Mouse (Mus musculus) kidney, embryonic 16.5 days (tissue): ENCODE results near the gene Scn10a. TPM values are rescaled to one million over a fixed set of nuclear protein-coding genes. Genes with fewer than 3 reads are reported as not detected.

ENCODE experiments used
- ATAC-seq: fragments of 200-750 bp; cut with Nextera tagmentation; 2 replicates; pipeline ENCODE4 v1.8.0; 2017; ENCODE audit warnings: moderate TSS enrichment; ENCODE audit not compliant: low FRiP score, low TSS enrichment
- H3K27ac ChIP-seq: fragments of 300-500 bp; sonication (generic); 2 replicates; pipeline ENCODE4 v1.5.1; 2014; ENCODE audit warnings: low read length
- H3K27me3 ChIP-seq: fragments of 300-500 bp; sonication (generic); 2 replicates; pipeline ENCODE4 v1.6.1; 2014; ENCODE audit warnings: low read length, control low read depth, mixed read lengths; ENCODE audit not compliant: insufficient read depth
- H3K36me3 ChIP-seq: fragments of 300-500 bp; sonication (generic); 2 replicates; pipeline ENCODE4 v1.6.1; 2014; ENCODE audit warnings: low read length, control low read depth, mixed read lengths; ENCODE audit not compliant: insufficient read depth
- H3K4me1 ChIP-seq: fragments of 300-500 bp; sonication (generic); 2 replicates; pipeline ENCODE4 v1.6.1; 2014; ENCODE audit warnings: low read length, control low read depth, mixed read lengths; ENCODE audit not compliant: insufficient read depth
- H3K4me2 ChIP-seq: fragments of 300-500 bp; sonication (generic); replicated peaks from 2 replicates; pipeline ENCODE4 v1.6.1; 2014; ENCODE audit warnings: low read depth, low read length
- H3K4me3 ChIP-seq: fragments of 300-500 bp; sonication (generic); 2 replicates; pipeline ENCODE4 v1.5.1; 2014; ENCODE audit warnings: mild to moderate bottlenecking, low read length
- H3K9ac ChIP-seq: fragments of 300-500 bp; sonication (generic); replicated peaks from 2 replicates; pipeline ENCODE4 v1.6.1; 2014; ENCODE audit warnings: low read length
- H3K9me3 ChIP-seq: fragments of 300-500 bp; sonication (generic); 2 replicates; pipeline ENCODE4 v1.6.1; 2016; ENCODE audit warnings: low read length, control low read depth
- WGBS: fragments of 180-500 bp; shearing (Covaris S2); extraction: QIAGEN DNeasy Blood & Tissue Kit; methylation state at CpG from one replicate; pipeline ENCODE4 v1.1.7; 2014; 5-methylcytosine and 5-hydroxymethylcytosine counted together
- polyA plus RNA-seq: library from polyadenylated mRNA; unstranded; fragments of >200 nt; fragmentation: Nextera tagmentation; extraction: Ambion mirVana; gene quantifications from 2 replicates; pipeline ENCODE4 v1.2.1, GENCODE M21; 2015

Scn10a gene
- polyA plus RNA-seq, 1 experiment from 2014 or later: 0.02 TPM

- H3K9ac ChIP-seq: no peak overlapping the region
- no peak overlapping the region for H3K4me2 ChIP-seq
- peaks cover 8% of the 10 kb centered on the region; the same call in 1 of the 2 replicates for H3K4me1 ChIP-seq
- H3K36me3 ChIP-seq: no peaks in the 10 kb centered on the region
- H3K27ac ChIP-seq: no peak overlapping the region
- no peaks in the 10 kb centered on the region for H3K9me3 ChIP-seq
- 0 out of 2 replicates have a peak, but pooled peaks have one; percentile 35 for ATAC-seq
- WGBS: under 1% methylated on average over 6 of the region's 6 CpGs
- no peak overlapping the region for H3K4me3 ChIP-seq
- peaks cover 74% of the 10 kb centered on the region for H3K27me3 ChIP-seq
Measured at GRCm38 (mm10) chr9:119580668-119581067, 138.5 kb downstream of the Scn10a start.

DNA sequence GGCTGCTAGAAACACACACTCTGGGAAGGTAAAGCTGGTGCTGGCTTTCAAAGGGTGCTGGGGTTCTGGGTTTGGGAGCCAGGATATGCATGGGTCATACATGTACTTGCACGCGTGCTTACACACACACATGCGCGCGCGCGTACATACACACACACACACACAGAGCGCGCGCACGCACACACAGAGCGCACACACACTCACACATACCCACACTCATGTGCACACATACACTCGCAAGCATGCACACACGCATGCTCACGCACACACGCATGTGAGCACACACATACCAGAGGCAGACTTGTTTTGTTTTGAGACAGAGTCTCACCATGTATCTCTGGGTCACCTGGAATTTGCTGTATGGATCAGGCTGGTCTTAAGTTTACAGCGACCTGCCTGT, 138.9 kb downstream of the Scn10a start:
- Histone ChIP-seq H3K4me1 (peaks cover 8% of the 10 kb centered on the region; the same call in 1 of the 2 replicates), H3K4me2 (no peak overlapping the region), H3K4me3 (no peak overlapping the region), H3K27me3 (peaks cover 73% of the 10 kb centered on the region), H3K9me3 (no peaks in the 10 kb centered on the region), H3K9ac (no peak overlapping the region), H3K36me3 (no peaks in the 10 kb centered on the region), H3K27ac (no peak overlapping the region)
- WGBS: 86% methylated on average over 17 of the region's 17 CpGs
- ATAC-seq: no peak

DNA sequence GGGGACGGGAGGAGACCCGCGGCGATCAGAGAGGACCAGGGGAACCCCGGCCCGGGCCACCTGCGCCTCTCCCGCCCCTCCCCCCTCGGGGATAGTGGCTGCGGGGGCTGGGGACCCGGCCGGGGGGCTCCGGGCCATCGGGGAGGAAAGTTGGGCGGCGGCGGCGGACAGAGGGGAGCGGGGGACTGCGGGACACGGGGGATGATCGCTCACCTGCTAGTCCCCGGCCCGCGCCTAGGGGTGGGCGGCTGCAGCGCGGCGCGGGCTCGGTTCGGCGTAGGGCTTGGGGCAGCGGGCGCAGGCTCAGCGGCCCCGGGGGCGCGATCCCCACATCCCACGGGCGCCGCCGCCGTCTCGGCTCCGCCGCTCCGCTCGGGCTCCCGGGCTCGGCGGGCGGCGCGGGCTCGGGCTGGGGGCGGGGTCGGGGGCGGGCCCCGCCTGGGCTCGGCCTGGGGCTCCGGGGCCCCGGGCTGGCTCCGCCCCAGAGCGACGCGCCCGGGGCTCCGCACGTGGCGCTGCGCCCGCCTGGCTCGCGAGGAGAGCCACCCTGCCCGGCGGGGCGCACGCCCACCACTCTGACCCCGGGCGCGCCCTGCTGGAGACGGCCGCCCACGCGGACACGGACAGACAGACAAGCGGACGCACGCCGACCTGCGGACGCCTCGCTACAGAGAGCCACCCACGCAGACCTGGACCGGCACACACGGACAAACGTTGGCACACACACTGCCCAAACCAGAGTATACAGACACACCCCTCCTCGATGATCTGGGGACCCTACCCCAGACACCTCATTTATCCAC, 140.3 kb downstream of the Scn10a start, which contains the start of gene Scn5a:
TSS of gene Scn5a (minus strand) at position 381 of the 803 bp plus-strand sequence.
- H3K27me3 ChIP-seq: peaks cover 83% of the 10 kb centered on the region
- no peaks in the 10 kb centered on the region for H3K9me3 ChIP-seq
- peak within 1 kb of the TSS; percentile 57 for H3K9ac ChIP-seq
- under 1% methylated on average over 68 of the region's 99 CpGs for WGBS
- H3K27ac ChIP-seq: no peak within 1 kb of the TSS
- H3K4me1 ChIP-seq: peaks cover 8% of the 10 kb centered on the region; the same call in 1 of the 2 replicates
- H3K4me2 ChIP-seq: peak within 1 kb of the TSS; percentile 86
- peak; percentile 89 for ATAC-seq
- H3K4me3 ChIP-seq: peak within 1 kb of the TSS; percentile 58
- H3K36me3 ChIP-seq: no peaks in the 10 kb centered on the region

GRCm38 (mm10) chr9:119578311-119578635, 140.8 kb downstream of the Scn10a start:
- 0 out of 2 replicates have a peak, but pooled peaks have one; percentile 17 for ATAC-seq
- H3K9me3 ChIP-seq: no peaks in the 10 kb centered on the region
- no peak overlapping the region for H3K27ac ChIP-seq

DNA sequence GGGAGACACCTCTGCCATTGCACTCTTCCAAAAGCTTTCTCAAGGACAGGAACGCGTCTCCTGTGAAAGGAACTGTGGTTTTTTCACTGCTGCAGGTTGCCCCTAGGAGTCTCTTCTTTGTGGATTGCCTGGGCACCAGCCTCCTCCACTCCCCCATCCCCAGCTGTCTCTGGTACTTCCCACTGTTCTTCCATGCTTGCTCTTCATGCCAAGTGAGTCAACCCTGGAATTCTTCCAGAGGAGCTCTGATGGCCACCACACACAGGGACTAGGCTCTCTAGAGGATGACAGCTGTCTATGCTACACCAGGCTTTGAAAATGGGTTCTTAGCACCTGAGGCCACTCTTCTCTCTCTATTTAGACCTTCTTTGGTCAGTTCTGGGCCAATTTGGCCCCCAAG, 142.1 kb downstream of the Scn10a start:
- no peak overlapping the region for H3K9ac ChIP-seq
- 83% methylated on average over 2 of the region's 2 CpGs for WGBS
- no peak overlapping the region for H3K4me3 ChIP-seq
- no peaks in the 10 kb centered on the region for H3K36me3 ChIP-seq
- H3K4me1 ChIP-seq: peaks cover 8% of the 10 kb centered on the region; the same call in 1 of the 2 replicates
- H3K9me3 ChIP-seq: no peaks in the 10 kb centered on the region
- ATAC-seq: no peak
- H3K27me3 ChIP-seq: peaks cover 91% of the 10 kb centered on the region
- no peak overlapping the region for H3K27ac ChIP-seq
- no peak overlapping the region for H3K4me2 ChIP-seq

More at GRCm38 (mm10) chr9:119578311-119578635, 140.8 kb downstream of the Scn10a start:
- Histone ChIP-seq H3K4me2 (peak overlapping the region; percentile 86), H3K4me3 (peak overlapping the region; percentile 58), H3K9ac (peak overlapping the region; percentile 57), H3K4me1 (peaks cover 8% of the 10 kb centered on the region; the same call in 1 of the 2 replicates), H3K36me3 (no peaks in the 10 kb centered on the region), H3K27me3 (peaks cover 88% of the 10 kb centered on the region)
- WGBS: 2% methylated on average over 24 of the region's 24 CpGs

DNA sequence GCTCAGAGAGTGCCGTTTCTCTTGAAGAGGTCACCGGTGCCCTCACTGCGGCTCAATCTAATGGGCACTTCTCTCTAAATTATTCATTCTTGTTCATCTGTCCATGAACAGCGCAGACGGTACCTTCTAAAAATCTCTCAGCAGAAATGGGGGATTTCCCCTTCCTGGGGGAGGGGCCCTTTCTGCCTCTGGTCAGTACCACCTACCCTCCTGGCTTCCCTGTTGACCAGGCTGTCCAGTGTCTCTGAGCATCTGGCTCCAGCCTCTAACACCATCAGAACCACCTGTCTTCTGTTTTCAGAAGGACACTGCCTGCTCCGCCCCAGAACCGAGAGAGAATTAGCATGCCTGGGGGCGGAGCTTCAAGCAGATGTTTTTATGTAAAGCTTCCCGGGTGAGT, 143.4 kb downstream of the Scn10a start:
- Histone ChIP-seq H3K27ac (no peak overlapping the region), H3K4me3 (no peak overlapping the region), H3K4me2 (no peak overlapping the region), H3K36me3 (no peaks in the 10 kb centered on the region), H3K27me3 (peaks cover 95% of the 10 kb centered on the region), H3K9me3 (no peaks in the 10 kb centered on the region), H3K4me1 (peaks cover 8% of the 10 kb centered on the region; the same call in 1 of the 2 replicates), H3K9ac (no peak overlapping the region)
- WGBS: 54% methylated on average over 9 of the region's 9 CpGs
- no peak for ATAC-seq

- H3K9me3 ChIP-seq: no peaks in the 10 kb centered on the region
- H3K27ac ChIP-seq: no peak overlapping the region
- peaks cover 8% of the 10 kb centered on the region; the same call in 1 of the 2 replicates for H3K4me1 ChIP-seq
- no peaks in the 10 kb centered on the region for H3K36me3 ChIP-seq
- WGBS: 80% methylated on average over 7 of the region's 7 CpGs
- H3K27me3 ChIP-seq: peaks cover 93% of the 10 kb centered on the region
- ATAC-seq: no peak
- H3K4me2 ChIP-seq: no peak overlapping the region
- H3K4me3 ChIP-seq: no peak overlapping the region
- H3K9ac ChIP-seq: no peak overlapping the region
Measured at GRCm38 (mm10) chr9:119574366-119574765, 144.8 kb downstream of the Scn10a start.

- Histone ChIP-seq H3K36me3 (no peaks in the 10 kb centered on the region), H3K4me1 (no peaks in the 10 kb centered on the region; the same call in 1 of the 2 replicates), H3K4me3 (no peak overlapping the region), H3K27me3 (peaks cover 84% of the 10 kb centered on the region), H3K9me3 (no peaks in the 10 kb centered on the region), H3K9ac (no peak overlapping the region), H3K4me2 (no peak overlapping the region), H3K27ac (no peak overlapping the region)
- no peak for ATAC-seq
- 56% methylated on average over 14 of the region's 14 CpGs for WGBS
Measured at GRCm38 (mm10) chr9:119573009-119573408, 146.1 kb downstream of the Scn10a start.

GRCm38 (mm10) chr9:119571411-119571888, 147.7 kb downstream of the Scn10a start:
- H3K4me3 ChIP-seq: no peak overlapping the region
- no peaks in the 10 kb centered on the region; the same call in 1 of the 2 replicates for H3K9me3 ChIP-seq
- H3K27ac ChIP-seq: no peak overlapping the region
- no peak overlapping the region for H3K4me2 ChIP-seq
- 3% methylated on average over 15 of the region's 15 CpGs for WGBS
- no peaks in the 10 kb centered on the region for H3K36me3 ChIP-seq
- ATAC-seq: no peak
- no peaks in the 10 kb centered on the region; the same call in 1 of the 2 replicates for H3K4me1 ChIP-seq
- H3K27me3 ChIP-seq: peaks cover 68% of the 10 kb centered on the region
- no peak overlapping the region for H3K9ac ChIP-seq

- Histone ChIP-seq H3K27ac (no peak overlapping the region), H3K4me1 (no peaks in the 10 kb centered on the region; the same call in 1 of the 2 replicates), H3K9me3 (no peaks in the 10 kb centered on the region; the same call in 1 of the 2 replicates), H3K4me2 (no peak overlapping the region), H3K36me3 (no peaks in the 10 kb centered on the region), H3K9ac (no peak overlapping the region), H3K27me3 (peaks cover 60% of the 10 kb centered on the region), H3K4me3 (no peak overlapping the region)
- WGBS: 17% methylated on average over 9 of the region's 9 CpGs
- no peak for ATAC-seq
Measured at GRCm38 (mm10) chr9:119570652-119571051, 148.5 kb downstream of the Scn10a start.
